Mouse (Mus musculus) neural tube, embryonic 15.5 days (tissue): Measurements from ENCODE around the gene Ifitm6. TPM values are rescaled to one million over a fixed set of nuclear protein-coding genes. Genes with fewer than 3 reads are reported as not detected.

Source experiments
- ATAC-seq: fragments of 200-750 bp; cut with Nextera tagmentation; 2 replicates; pipeline ENCODE4 v1.8.0; 2017; ENCODE audit warnings: mild to moderate bottlenecking, moderate TSS enrichment, moderate library complexity; ENCODE audit not compliant: low FRiP score
- H3K27ac ChIP-seq: fragments of 300-500 bp; sonication (generic); replicated peaks from 2 replicates; pipeline ENCODE4 v1.5.1; 2015; ENCODE audit warnings: mild to moderate bottlenecking, inconsistent platforms
- H3K27me3 ChIP-seq: fragments of 300-500 bp; sonication (generic); replicated peaks from 2 replicates; pipeline ENCODE4 v1.6.1; 2015; ENCODE audit warnings: inconsistent platforms
- H3K36me3 ChIP-seq: fragments of 300-500 bp; sonication (generic); 2 replicates; pipeline ENCODE4 v1.6.1; 2015; ENCODE audit warnings: inconsistent platforms
- H3K4me1 ChIP-seq: fragments of 300-500 bp; sonication (generic); 2 replicates; pipeline ENCODE4 v1.6.1; 2015; ENCODE audit warnings: inconsistent platforms
- H3K4me2 ChIP-seq: fragments of 300-500 bp; sonication (generic); 2 replicates; pipeline ENCODE4 v1.6.1; 2015; ENCODE audit warnings: inconsistent platforms, mild to moderate bottlenecking, moderate library complexity
- H3K4me3 ChIP-seq: fragments of 300-500 bp; sonication (generic); replicated peaks from 2 replicates; pipeline ENCODE4 v1.5.1; 2015; ENCODE audit warnings: mild to moderate bottlenecking, inconsistent platforms
- H3K9ac ChIP-seq: fragments of 300-500 bp; sonication (generic); replicated peaks from 2 replicates; pipeline ENCODE4 v1.6.1; 2015; ENCODE audit warnings: mild to moderate bottlenecking, inconsistent platforms
- H3K9me3 ChIP-seq: fragments of 300-500 bp; sonication (generic); replicated peaks from 2 replicates; pipeline ENCODE4 v1.6.1; 2016; ENCODE audit warnings: inconsistent platforms
- WGBS: fragments of 180-500 bp; shearing (Covaris S2); methylation state at CpG from one replicate; pipeline ENCODE4 v1.1.7; 2015; ENCODE audit warnings: mixed read lengths; 5-methylcytosine and 5-hydroxymethylcytosine counted together
- polyA plus RNA-seq: library from polyadenylated mRNA; unstranded; fragments of >200 nt; fragmentation: Nextera tagmentation; extraction: Ambion mirVana; gene quantifications from 2 replicates; pipeline ENCODE4 v1.2.1, GENCODE M21; 2015

The Ifitm6 gene
- polyA plus RNA-seq, 1 experiment from 2014 or later = 1.7 TPM

DNA sequence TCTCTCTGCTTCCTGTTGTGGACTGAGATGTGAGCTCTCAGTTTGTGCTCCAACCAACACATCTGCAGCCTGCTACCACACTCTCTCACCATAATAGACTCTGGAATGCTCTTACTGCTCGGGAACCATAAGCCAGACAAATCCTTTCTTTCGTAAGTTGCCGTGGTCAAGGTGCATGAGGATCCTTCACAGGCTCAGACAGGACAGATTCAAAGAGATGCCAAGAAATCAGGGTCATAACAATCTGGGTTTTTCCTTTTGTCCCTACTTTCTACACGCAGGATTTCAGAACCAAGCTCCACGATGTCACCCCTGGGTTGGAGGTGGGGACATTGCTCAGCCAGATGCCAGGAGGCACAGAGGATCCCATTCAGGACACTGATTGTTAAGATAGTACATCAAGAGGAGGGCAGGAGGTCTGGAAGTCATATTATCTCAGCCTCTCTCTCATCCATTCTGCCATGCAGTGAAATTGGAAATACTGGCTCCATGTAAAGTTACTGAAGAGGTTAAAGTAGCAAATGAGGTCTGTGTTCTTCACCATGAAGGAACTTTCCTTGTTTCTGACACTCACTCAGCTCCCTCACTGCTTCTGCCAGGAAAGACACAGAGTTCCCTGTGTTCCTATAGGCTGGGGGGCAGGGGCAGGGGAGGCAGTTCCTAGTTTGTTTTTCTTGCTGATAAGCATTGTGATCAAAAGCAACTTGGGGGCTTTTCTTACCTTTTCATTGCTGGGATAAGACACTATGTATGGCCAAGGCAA is 14.3 kb downstream of the Ifitm6 start:
- Histone ChIP-seq H3K4me1 (peaks cover 3% of the 10 kb centered on the region; the same call in 1 of the 2 replicates), H3K4me3 (no peak overlapping the region), H3K9me3 (no peaks in the 10 kb centered on the region), H3K36me3 (no peaks in the 10 kb centered on the region), H3K27ac (no peak overlapping the region), H3K4me2 (no peak overlapping the region), H3K9ac (no peak overlapping the region), H3K27me3 (no peaks in the 10 kb centered on the region)
- ATAC-seq = no peak
- WGBS = 88% methylated on average over 5 of the region's 5 CpGs

DNA sequence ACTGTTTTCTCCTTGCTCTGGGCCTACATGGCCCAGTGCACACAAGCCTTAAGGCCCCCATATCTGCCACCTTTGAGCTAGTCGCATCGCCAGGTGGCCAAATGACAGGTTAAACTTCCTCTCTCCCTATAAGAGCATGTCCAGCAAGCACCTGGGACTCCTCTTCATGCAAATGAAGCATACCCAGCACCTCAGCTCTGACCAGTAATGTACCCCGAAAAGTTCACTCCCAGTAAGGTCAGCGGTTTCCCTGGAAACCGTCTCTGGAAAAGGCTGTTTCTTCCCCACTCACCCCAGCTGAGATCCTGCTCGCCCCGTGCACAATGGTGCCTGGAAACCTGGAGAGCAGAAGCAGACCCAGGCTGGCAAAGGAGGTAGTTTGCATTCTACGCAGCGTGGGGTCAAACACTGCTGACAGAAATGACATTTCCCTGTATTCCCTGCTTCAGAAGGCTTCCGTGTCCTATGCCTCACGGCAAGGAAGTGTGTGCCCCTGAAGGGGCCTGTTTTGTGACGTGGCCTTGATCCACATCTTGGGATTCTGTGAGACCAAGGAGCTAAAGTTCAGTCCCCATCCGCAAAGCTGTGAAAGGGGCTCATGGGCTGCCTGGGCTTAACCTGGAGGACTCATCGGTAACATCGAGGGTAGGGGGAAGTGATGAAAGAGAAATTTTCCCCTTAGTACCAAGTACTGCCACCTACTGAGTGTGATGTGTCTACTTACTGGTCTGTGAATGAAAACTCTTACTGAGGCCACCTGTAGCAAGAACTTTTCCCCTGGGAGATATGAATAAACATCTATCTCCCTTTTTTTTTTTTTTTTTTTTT is 16.6 kb downstream of the Ifitm6 start:
- no peaks in the 10 kb centered on the region for H3K9me3 ChIP-seq
- no peaks in the 10 kb centered on the region for H3K36me3 ChIP-seq
- 77% methylated on average over 15 of the region's 15 CpGs for WGBS
- H3K4me2 ChIP-seq = no peak overlapping the region
- no peak overlapping the region for H3K4me3 ChIP-seq
- no peak overlapping the region for H3K27ac ChIP-seq
- ATAC-seq = no peak
- H3K4me1 ChIP-seq = no peaks in the 10 kb centered on the region
- no peak overlapping the region for H3K9ac ChIP-seq
- no peaks in the 10 kb centered on the region for H3K27me3 ChIP-seq

DNA sequence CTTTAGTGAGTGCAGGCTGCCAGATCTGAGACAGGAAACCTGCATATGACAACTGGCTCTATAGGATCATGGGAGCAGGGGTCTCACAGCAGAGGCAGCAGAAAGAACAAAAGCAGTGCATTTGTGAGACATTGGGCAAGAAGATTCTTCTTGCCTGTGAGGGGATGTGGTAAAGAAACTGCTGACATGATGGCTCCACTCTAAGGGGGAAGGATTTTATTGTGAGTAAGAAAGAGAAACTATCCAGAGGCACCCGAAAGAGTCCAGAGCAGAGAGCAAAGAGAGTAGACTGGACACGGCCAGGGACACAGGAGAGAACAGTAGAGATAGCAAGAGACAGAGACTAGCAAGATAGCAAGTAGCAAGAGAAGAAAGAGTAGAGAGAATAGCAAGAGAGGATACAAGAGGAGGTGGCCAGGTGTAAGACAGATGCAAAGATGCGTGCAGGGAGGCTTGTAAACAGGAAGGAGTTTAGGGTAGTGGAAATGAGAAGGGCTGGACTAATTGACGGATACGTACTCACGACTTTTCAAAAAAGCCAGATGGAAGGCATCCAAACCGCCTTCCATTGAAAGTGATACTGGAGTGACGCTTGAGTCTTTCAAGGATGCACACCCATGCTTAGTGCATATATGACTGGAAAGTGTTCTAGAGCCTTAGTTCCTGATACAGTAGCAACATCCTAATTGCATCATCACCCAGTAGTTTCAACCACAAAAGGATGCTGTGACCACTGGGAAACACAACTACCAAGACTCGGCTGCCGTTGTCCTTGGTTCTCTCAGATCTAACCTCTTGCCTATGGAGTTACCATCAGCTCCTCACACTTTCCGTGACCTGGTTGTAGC is 18.6 kb downstream of the Ifitm6 start:
- Histone ChIP-seq H3K4me3 (no peak overlapping the region), H3K4me2 (no peak overlapping the region), H3K27me3 (no peaks in the 10 kb centered on the region), H3K9ac (no peak overlapping the region), H3K27ac (no peak overlapping the region), H3K4me1 (no peaks in the 10 kb centered on the region), H3K36me3 (no peaks in the 10 kb centered on the region), H3K9me3 (no peaks in the 10 kb centered on the region)
- ATAC-seq = no peak
- WGBS = 89% methylated on average over 11 of the region's 11 CpGs

DNA sequence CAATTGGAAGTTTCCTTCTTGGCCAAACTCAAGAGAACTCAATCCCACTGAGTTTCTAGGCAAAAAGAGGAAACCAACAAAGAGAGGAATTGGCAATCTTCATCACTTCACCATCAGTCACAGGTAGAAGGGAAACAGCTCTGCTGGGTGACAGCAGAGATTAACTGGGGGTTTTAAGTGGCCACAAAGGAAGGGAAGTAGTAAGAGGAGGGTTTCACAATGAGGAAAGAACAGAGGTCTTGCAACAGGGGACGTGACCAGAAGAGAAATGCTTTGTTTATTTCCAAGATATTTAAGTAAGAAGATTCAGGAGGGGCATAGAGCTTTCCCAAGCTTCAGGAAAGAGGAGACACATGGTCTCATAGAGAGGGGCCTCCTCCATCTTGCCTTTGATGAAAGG is 19.9 kb downstream of the Ifitm6 start:
- 58% methylated on average over 1 of the region's 1 CpGs for WGBS

DNA sequence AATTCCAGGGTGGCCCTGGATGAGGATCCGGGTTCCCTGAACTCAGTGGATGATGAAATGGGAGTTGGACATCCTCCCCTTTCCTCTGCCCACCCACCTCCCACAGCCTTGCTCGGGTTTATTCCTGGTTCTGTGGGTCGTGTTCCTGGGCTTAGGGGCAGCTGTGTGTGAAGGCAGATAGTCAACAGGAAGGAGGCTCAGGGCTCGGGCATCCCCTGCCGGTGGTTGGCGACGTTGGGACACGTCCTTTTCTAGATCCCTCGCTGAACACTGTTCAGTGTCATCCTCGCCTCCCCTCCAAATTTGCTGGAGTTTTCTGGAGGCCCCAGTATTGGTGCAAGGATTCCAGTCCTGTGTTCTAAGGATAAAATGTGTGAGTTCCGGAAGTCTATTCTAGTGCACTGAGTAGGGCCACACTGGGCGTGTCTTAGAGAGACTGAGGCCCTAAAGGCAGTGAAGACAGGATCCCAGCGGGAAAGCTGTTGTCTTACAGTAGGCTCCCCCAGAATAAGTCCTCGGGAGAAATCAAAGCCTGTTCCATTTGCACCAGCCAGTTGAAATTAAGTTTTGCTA is 26.5 kb downstream of the Ifitm6 start:
- Histone ChIP-seq H3K9ac (no peak overlapping the region), H3K4me2 (no peak overlapping the region), H3K9me3 (no peaks in the 10 kb centered on the region), H3K27me3 (no peaks in the 10 kb centered on the region), H3K36me3 (no peaks in the 10 kb centered on the region), H3K4me3 (no peak overlapping the region), H3K4me1 (no peaks in the 10 kb centered on the region), H3K27ac (no peak overlapping the region)
- no peak for ATAC-seq
- 93% methylated on average over 14 of the region's 14 CpGs for WGBS

More for the DNA sequence above, 19.9 kb downstream of the Ifitm6 start:
- no peaks in the 10 kb centered on the region for H3K9me3 ChIP-seq
- H3K36me3 ChIP-seq = no peaks in the 10 kb centered on the region
- no peaks in the 10 kb centered on the region for H3K4me1 ChIP-seq
- no peak for ATAC-seq
- no peak overlapping the region for H3K27ac ChIP-seq
- H3K9ac ChIP-seq = no peak overlapping the region
- H3K4me3 ChIP-seq = no peak overlapping the region
- no peak overlapping the region for H3K4me2 ChIP-seq
- H3K27me3 ChIP-seq = no peaks in the 10 kb centered on the region

DNA sequence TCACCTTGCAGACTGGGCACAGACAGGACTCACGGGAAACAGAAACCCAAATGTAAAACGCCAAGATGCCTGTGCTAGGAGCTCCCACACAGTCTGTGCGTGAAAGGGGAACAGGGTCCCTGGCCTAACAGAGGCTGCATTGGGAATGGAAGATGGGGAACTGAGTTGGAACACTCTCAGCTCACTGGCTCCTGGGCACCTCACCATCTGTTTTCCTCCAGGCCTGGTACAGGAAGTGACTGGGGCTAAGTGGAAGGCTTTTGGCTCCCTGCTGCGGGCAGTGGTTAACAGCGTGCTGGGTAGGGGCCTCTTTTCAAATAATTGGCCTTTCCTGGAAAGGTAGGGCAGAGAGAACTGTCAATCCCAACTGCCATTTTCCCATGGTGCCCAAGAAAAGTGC is 27.1 kb downstream of the Ifitm6 start:
- 76% methylated on average over 5 of the region's 5 CpGs for WGBS

DNA sequence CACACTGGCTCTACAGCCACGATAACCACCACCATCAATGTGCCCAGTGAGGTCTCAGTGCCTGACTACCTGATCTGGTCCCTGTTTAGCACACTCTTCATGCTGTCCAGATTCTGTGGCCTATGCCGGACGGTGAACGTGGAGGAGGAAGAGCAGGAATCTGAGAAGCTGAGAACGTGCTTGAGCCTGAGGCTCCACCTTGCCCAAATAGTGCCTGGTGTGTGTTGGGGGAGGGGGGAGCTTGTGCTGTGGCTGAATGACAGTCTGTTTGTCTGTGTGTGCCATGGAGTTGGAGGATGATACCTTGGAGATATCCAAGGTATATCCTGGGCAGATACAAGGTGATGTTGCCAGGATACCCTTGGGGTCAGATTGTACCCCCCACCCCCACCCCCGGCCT is 27.5 kb downstream of the Ifitm6 start:
- Histone ChIP-seq H3K4me2 (no peak overlapping the region), H3K27ac (no peak overlapping the region), H3K9ac (no peak overlapping the region), H3K36me3 (no peaks in the 10 kb centered on the region), H3K4me1 (no peaks in the 10 kb centered on the region), H3K27me3 (no peaks in the 10 kb centered on the region), H3K4me3 (no peak overlapping the region), H3K9me3 (no peaks in the 10 kb centered on the region)
- WGBS = 76% methylated on average over 6 of the region's 6 CpGs
- no peak for ATAC-seq

More for the DNA sequence above, 27.1 kb downstream of the Ifitm6 start:
- no peak for ATAC-seq
- Histone ChIP-seq H3K27ac (no peak overlapping the region), H3K9ac (no peak overlapping the region), H3K4me1 (no peaks in the 10 kb centered on the region), H3K36me3 (no peaks in the 10 kb centered on the region), H3K27me3 (no peaks in the 10 kb centered on the region), H3K4me3 (no peak overlapping the region), H3K9me3 (no peaks in the 10 kb centered on the region), H3K4me2 (no peak overlapping the region)

DNA sequence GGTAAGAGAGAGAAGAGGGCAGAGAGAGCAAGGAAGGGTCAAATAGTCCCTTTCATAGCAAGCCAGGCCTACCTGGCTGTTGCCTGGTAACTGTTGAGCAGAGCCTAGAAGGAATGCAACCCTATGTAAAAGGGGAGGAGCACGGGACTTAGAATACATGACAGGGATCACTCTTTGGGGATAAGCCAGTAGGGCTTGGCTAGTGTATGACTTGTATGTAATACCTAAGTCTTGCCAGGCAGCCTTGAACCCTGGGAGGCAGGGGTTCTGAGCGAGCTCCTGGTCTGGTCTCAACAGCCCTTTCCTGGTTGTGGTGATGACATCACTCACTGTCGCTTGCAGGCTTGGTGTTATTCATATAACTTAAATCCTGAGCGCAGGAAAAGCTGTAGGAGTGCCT is 28.7 kb downstream of the Ifitm6 start:
- Histone ChIP-seq H3K27me3 (no peaks in the 10 kb centered on the region), H3K4me3 (no peak overlapping the region), H3K9ac (no peak overlapping the region), H3K4me2 (no peak overlapping the region), H3K36me3 (no peaks in the 10 kb centered on the region), H3K4me1 (no peaks in the 10 kb centered on the region), H3K9me3 (no peaks in the 10 kb centered on the region), H3K27ac (no peak overlapping the region)
- ATAC-seq = no peak
- 82% methylated on average over 4 of the region's 4 CpGs for WGBS

DNA sequence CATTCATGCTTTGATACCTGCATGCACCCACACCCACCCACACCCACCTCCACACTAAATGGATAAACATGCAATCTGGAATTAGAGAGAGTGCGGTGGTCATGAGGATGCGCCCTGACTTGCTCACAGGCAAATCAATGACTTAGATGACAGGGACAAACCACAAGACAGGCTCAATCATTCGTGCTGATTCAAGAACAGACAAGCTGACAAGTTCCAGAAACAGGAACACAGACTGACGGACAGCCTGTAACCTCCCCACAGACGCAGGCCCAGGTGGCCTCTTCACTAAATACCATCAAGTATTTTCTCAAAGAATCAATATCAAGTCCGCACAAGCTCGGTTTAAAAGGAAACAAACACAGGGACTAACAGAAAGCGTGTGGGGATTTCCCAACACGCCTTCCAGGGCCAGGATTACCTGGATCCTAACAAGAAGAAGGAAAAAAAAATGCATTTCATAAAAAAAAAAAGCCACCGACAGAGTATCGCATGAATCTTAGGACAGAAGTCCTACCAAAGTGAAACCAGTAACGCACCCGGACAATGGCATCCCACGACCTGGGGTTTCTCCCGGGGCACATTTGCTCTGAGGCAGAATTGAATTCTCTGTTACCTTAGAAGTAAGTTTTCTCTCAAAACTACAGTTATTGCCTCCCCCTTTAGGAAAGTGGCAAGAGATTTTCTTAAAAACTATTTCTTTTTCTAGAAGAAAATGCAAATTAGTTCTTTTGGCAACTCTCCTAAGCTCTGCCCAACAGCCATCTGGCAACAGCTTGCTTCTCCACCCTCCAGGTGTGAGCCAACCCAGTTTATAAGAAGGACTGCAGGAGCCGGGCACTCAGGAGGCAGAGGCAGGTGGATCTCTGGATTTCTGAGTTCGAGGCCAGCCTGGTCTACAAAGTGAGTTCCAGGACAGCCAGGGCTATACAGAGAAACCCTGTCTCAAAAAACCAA is 30.3 kb downstream of the Ifitm6 start:
- no peaks in the 10 kb centered on the region for H3K9me3 ChIP-seq
- no peaks in the 10 kb centered on the region for H3K36me3 ChIP-seq
- H3K4me3 ChIP-seq = no peak overlapping the region
- no peak overlapping the region for H3K27ac ChIP-seq
- no peaks in the 10 kb centered on the region for H3K4me1 ChIP-seq
- WGBS = 91% methylated on average over 17 of the region's 17 CpGs
- no peak overlapping the region for H3K9ac ChIP-seq
- ATAC-seq = no peak
- no peak overlapping the region for H3K4me2 ChIP-seq
- H3K27me3 ChIP-seq = no peaks in the 10 kb centered on the region

DNA sequence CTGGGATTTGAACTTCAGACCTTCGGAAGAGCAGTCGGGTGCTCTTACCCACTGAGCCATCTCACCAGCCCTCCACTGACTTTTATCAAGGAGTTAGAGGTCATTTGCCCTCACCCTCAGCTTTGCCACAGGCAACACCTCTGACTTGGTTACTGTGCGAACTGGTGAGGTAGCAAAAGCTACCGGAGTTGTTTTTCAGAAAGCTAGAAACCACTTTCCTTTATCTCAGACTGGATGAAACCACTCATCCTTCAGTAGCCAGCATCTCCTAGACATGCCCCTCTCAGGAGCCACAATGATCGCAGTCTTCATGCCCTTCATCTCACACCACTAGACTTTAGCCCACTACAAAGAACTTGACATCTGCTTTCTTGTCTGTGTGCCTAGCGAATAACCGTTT is 34.8 kb downstream of the Ifitm6 start:
- H3K27ac ChIP-seq = no peak overlapping the region
- no peak overlapping the region for H3K4me2 ChIP-seq
- 94% methylated on average over 7 of the region's 7 CpGs for WGBS
- ATAC-seq = no peak
- H3K36me3 ChIP-seq = no peaks in the 10 kb centered on the region
- no peak overlapping the region for H3K4me3 ChIP-seq
- H3K9ac ChIP-seq = no peak overlapping the region
- no peaks in the 10 kb centered on the region for H3K4me1 ChIP-seq
- H3K9me3 ChIP-seq = no peaks in the 10 kb centered on the region
- no peaks in the 10 kb centered on the region for H3K27me3 ChIP-seq
